8 mouse cellular contexts compared by ENCODE assay signal in the genomic region with DNA sequence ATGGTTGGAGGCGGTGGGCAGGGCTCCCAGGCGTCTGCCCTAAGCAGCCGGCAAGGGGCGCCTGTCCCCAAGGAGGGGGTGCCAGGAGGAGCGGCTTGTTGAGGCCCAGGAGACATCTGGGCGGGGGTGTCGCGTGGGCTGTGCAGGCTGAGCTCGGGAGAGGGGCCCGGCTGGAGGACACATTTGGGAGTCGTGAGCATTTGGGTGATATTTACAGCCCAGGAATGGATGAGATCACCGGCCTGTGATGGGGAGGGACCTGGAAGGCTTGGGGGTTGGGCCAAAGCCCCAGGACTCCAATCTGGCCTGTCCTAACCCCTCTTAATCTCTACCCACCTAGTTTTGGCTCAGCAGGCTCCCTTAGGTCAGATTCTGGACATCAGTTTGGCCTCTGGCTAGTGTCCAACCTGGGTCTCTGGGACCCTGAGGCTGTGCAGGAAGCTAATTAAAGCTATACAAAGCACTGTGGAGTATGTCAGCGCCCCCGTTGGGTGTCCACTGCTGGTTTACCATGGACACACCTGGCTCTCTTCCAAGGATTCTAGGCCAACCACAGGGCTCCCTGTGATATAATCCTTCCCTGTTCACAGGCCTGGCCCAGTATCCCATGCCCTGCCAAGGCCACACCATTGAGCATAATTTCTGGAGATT. TPM values are rescaled to one million over a fixed set of nuclear protein-coding genes. Genes with fewer than 3 reads are reported as not detected.
DNase-seq lines count a peak whose midpoint lies in the region; ATAC-seq and TF ChIP-seq lines count a peak whose summit lies in the region.

No protein-coding gene starts in this region.

- no peaks in the 10 kb centered on the region for H3K36me3 ChIP-seq in heart, embryonic 14.5 days (ENCODE audit: control insufficient read depth, insufficient read depth, low read length)
- H3K36me3 ChIP-seq in liver, embryonic 12.5 days = no peaks in the 10 kb centered on the region

- no peaks in the 10 kb centered on the region for H3K27me3 ChIP-seq in heart, embryonic 14.5 days (ENCODE audit: control insufficient read depth, insufficient read depth, low read length)
- no peaks in the 10 kb centered on the region for H3K27me3 ChIP-seq in liver, embryonic 12.5 days (replicated peaks)

- DNase-seq in ovary, adult 18-20 months (ENCODE audit: low spot score) = peak; percentile 43
- DNase-seq in ovary, postnatal 10 days (ENCODE audit: low spot score) = no peak
- DNase-seq in cerebellum, postnatal 10 days = peak; percentile 82 to 83
- peak; percentile 85 to 94 for DNase-seq in left cerebral cortex, adult 2 months (ENCODE audit: extremely low spot score in 1 of 2, low spot score in 2 of 2)
- peak; percentile 91 to 93 for DNase-seq in right cerebral cortex, adult 2 months (ENCODE audit: low spot score in 2 of 2)
- no peak for DNase-seq in natural killer cell, adult 2 months (ENCODE audit: low spot score in 2 of 2)

- intact Hi-C loops in left cerebral cortex, adult 2 months (cut with DNase I) = loop anchor here (1.0 kb wide), 3 partner anchors 19 to 41 kb away; no protein-coding TSS in a partner anchor

- H3K9me3 ChIP-seq in heart, embryonic 14.5 days (ENCODE audit: control insufficient read depth, low read length) = no peaks in the 10 kb centered on the region
- H3K9me3 ChIP-seq in liver, embryonic 12.5 days (replicated peaks) = no peaks in the 10 kb centered on the region

- peak; percentile 41 for ATAC-seq in heart, embryonic 14.5 days (ENCODE audit: insufficient number of reproducible peaks, insufficient read depth, low FRiP score, low read depth)
- no peak for ATAC-seq in liver, embryonic 12.5 days

- H3K27ac ChIP-seq in heart, embryonic 14.5 days (replicated peaks in 1 of 2; ENCODE audit: control insufficient read depth in 1 of 2, insufficient read depth in 1 of 2, low read depth in 2 of 2, low read length in 2 of 2) = peak overlapping the region; percentile 25 to 67; a peak in 3 of 4 replicates
- peak overlapping the region; percentile 96 for H3K27ac ChIP-seq in left cerebral cortex, adult 2 months
- no peak overlapping the region for H3K27ac ChIP-seq in liver, embryonic 12.5 days

- no peak overlapping the region for H3K9ac ChIP-seq in heart, embryonic 14.5 days (ENCODE audit: low read length)
- no peak overlapping the region for H3K9ac ChIP-seq in liver, embryonic 12.5 days

- H3K4me2 ChIP-seq in heart, embryonic 14.5 days (ENCODE audit: low read length) = peak overlapping the region; percentile 32
- no peak overlapping the region for H3K4me2 ChIP-seq in liver, embryonic 12.5 days

- no peak overlapping the region for H3K4me3 ChIP-seq in heart, embryonic 14.5 days (ENCODE audit: control insufficient read depth in 1 of 2, insufficient read depth in 1 of 2, low read depth in 1 of 2, low read length in 2 of 2)
- H3K4me3 ChIP-seq in left cerebral cortex, adult 2 months = no peak overlapping the region
- H3K4me3 ChIP-seq in liver, embryonic 12.5 days = no peak overlapping the region

- H3K4me1 ChIP-seq in heart, embryonic 14.5 days (ENCODE audit: control insufficient read depth in 2 of 2, insufficient read depth in 2 of 2, low read length in 2 of 2) = peaks cover 18 to 24% of the 10 kb centered on the region in 2 experiments
- H3K4me1 ChIP-seq in liver, embryonic 12.5 days = peaks cover 27% of the 10 kb centered on the region

- 7% methylated on average over 14 of the region's 14 CpGs for WGBS in heart, embryonic 14.5 days
- 56% methylated on average over 14 of the region's 14 CpGs for WGBS in liver, embryonic 12.5 days (ENCODE audit: insufficient replicate concordance)

- TF ChIP-seq CTCF in left cerebral cortex, adult 2 months (IDR thresholded peaks at IDR 0.05) = peak; percentile 13

RNA-seq across cellular contexts. Expression of a gene that starts 27.2 kb away (rescaled TPM):
- polyA plus RNA-seq in heart, embryonic 14.5 days (2014; fragmentation: Nextera tagmentation; extraction: Ambion mirVana) = 0.43 and 1.00 TPM in 2 replicates
- 100 to 1,000 TPM; 138 to 147 TPM for total RNA-seq in left cerebral cortex, adult 2 months (2021)
- 0.65 and 0.68 TPM in 2 replicates for polyA plus RNA-seq in liver, embryonic 12.5 days (2016; fragmentation: Nextera tagmentation; extraction: Ambion mirVana)

Comparison
In these comparisons a context has a peak if more than half of its experiments do, and no peak if none do; other contexts are left out.
1. DNase-seq: peak in ovary, adult 18-20 months (single experiment), cerebellum, postnatal 10 days (2 of 2), left cerebral cortex, adult 2 months (2 of 2) and right cerebral cortex, adult 2 months (2 of 2); none in ovary, postnatal 10 days (single experiment) and natural killer cell, adult 2 months (0 of 2).